Mouse (Mus musculus): Measurements from ENCODE around the gene Bdh1. TPM values are rescaled to one million over a fixed set of nuclear protein-coding genes. Genes with fewer than 3 reads are reported as not detected.

The Bdh1 gene
- polyA plus RNA-seq, 1 experiment from 2014 or later: 71.5 TPM

- Histone ChIP-seq H3K27me3 (no peaks in the 10 kb centered on the region), H3K4me2 (no peak overlapping the region), H3K27ac (replicated peaks) (peak overlapping the region; percentile 16; the same call in 1 of the 2 replicates), H3K36me3 (replicated peaks) (no peaks in the 10 kb centered on the region), H3K9ac (no peak overlapping the region), H3K4me1 (replicated peaks) (no peaks in the 10 kb centered on the region; the same call in 1 of the 2 replicates), H3K4me3 (replicated peaks) (no peak overlapping the region), H3K9me3 (replicated peaks) (no peaks in the 10 kb centered on the region)
- WGBS (ENCODE audit: insufficient replicate concordance): 59% methylated on average over 14 of the region's 14 CpGs
- peak; percentile 83 for ATAC-seq (ENCODE audit: insufficient read depth)
These were observed 9.8 kb upstream of the Bdh1 start for GRCm38 (mm10) chr16:31412321-31412720.

- Histone ChIP-seq H3K9me3 (replicated peaks) (no peaks in the 10 kb centered on the region), H3K36me3 (replicated peaks) (no peaks in the 10 kb centered on the region), H3K4me3 (replicated peaks) (no peak overlapping the region), H3K4me2 (no peak overlapping the region), H3K4me1 (replicated peaks) (no peaks in the 10 kb centered on the region; the same call in 1 of the 2 replicates), H3K27me3 (no peaks in the 10 kb centered on the region), H3K9ac (no peak overlapping the region), H3K27ac (replicated peaks) (no peak overlapping the region)
- 59% methylated on average over 3 of the region's 3 CpGs for WGBS (ENCODE audit: insufficient replicate concordance)
- no peak for ATAC-seq (ENCODE audit: insufficient read depth)
These were observed 8.3 kb upstream of the Bdh1 start for GRCm38 (mm10) chr16:31413777-31414176.

GRCm38 (mm10) chr16:31415885-31416450, 6.1 kb upstream of the Bdh1 start:
- ATAC-seq (ENCODE audit: insufficient read depth): no peak
- Histone ChIP-seq H3K4me3 (replicated peaks) (no peak overlapping the region), H3K9me3 (replicated peaks) (no peaks in the 10 kb centered on the region), H3K4me2 (no peak overlapping the region), H3K9ac (no peak overlapping the region), H3K4me1 (replicated peaks) (peaks cover 4% of the 10 kb centered on the region; the same call in 1 of the 2 replicates), H3K27me3 (no peaks in the 10 kb centered on the region), H3K36me3 (replicated peaks) (no peaks in the 10 kb centered on the region), H3K27ac (replicated peaks) (no peak overlapping the region)
- 53% methylated on average over 9 of the region's 9 CpGs for WGBS (ENCODE audit: insufficient replicate concordance)

- Histone ChIP-seq H3K36me3 (replicated peaks) (no peaks in the 10 kb centered on the region), H3K9ac (no peak overlapping the region)
These were observed 3.4 kb upstream of the Bdh1 start for GRCm38 (mm10) chr16:31418704-31419103.

GRCm38 (mm10) chr16:31419457-31419856, 2.6 kb upstream of the Bdh1 start:
- Histone ChIP-seq H3K4me3 (replicated peaks) (no peak overlapping the region), H3K9ac (no peak overlapping the region), H3K4me1 (replicated peaks) (peaks cover 4% of the 10 kb centered on the region; the same call in 1 of the 2 replicates), H3K9me3 (replicated peaks) (no peaks in the 10 kb centered on the region), H3K27ac (replicated peaks) (no peak overlapping the region), H3K4me2 (no peak overlapping the region), H3K36me3 (replicated peaks) (no peaks in the 10 kb centered on the region), H3K27me3 (no peaks in the 10 kb centered on the region)
- 53% methylated on average over 5 of the region's 5 CpGs for WGBS (ENCODE audit: insufficient replicate concordance)
- ATAC-seq (ENCODE audit: insufficient read depth): peak; percentile 48

More at GRCm38 (mm10) chr16:31418704-31419103, 3.4 kb upstream of the Bdh1 start:
- no peak overlapping the region for H3K4me3 ChIP-seq (replicated peaks)
- H3K27ac ChIP-seq (replicated peaks): no peak overlapping the region
- no peak overlapping the region for H3K4me2 ChIP-seq
- H3K27me3 ChIP-seq: no peaks in the 10 kb centered on the region
- ATAC-seq (ENCODE audit: insufficient read depth): no peak
- WGBS (ENCODE audit: insufficient replicate concordance): 46% methylated on average over 3 of the region's 3 CpGs
- H3K4me1 ChIP-seq (replicated peaks): peaks cover 4% of the 10 kb centered on the region; the same call in 1 of the 2 replicates
- H3K9me3 ChIP-seq (replicated peaks): no peaks in the 10 kb centered on the region

GRCm38 (mm10) chr16:31422722-31423121, 642 bp downstream of the Bdh1 start:
- Histone ChIP-seq H3K9me3 (replicated peaks) (no peaks in the 10 kb centered on the region), H3K4me3 (replicated peaks) (peak overlapping the region; percentile 42), H3K36me3 (replicated peaks) (no peaks in the 10 kb centered on the region), H3K9ac (no peak overlapping the region), H3K27me3 (peaks cover 8% of the 10 kb centered on the region), H3K4me2 (0 out of 2 replicates have a peak overlapping the region, but pooled peaks have one; percentile 10), H3K4me1 (replicated peaks) (peaks cover 28% of the 10 kb centered on the region), H3K27ac (replicated peaks) (0 out of 2 replicates have a peak overlapping the region, but pooled peaks have one; percentile 24)
- 22% methylated on average over 1 of the region's 1 CpGs for WGBS (ENCODE audit: insufficient replicate concordance)
- ATAC-seq (ENCODE audit: insufficient read depth): no peak

- no peak for ATAC-seq (ENCODE audit: insufficient read depth)
- no peak overlapping the region for H3K9ac ChIP-seq
- H3K4me1 ChIP-seq (replicated peaks): peaks cover 34% of the 10 kb centered on the region
- no peaks in the 10 kb centered on the region for H3K36me3 ChIP-seq (replicated peaks)
- H3K4me2 ChIP-seq: peak overlapping the region; percentile 35
- 66% methylated on average over 4 of the region's 4 CpGs for whole genome bisulfite sequencing (ENCODE audit: insufficient replicate concordance)
- no peak overlapping the region for H3K27ac ChIP-seq (replicated peaks)
- no peaks in the 10 kb centered on the region for H3K9me3 ChIP-seq (replicated peaks)
- peaks cover 15% of the 10 kb centered on the region for H3K27me3 ChIP-seq
- H3K4me3 ChIP-seq (replicated peaks): peak overlapping the region; percentile 36; the same call in 1 of the 2 replicates
These were observed 1.3 kb downstream of the Bdh1 start for GRCm38 (mm10) chr16:31423368-31423767.

GRCm38 (mm10) chr16:31424416-31425187, 2.5 kb downstream of the Bdh1 start:
- H3K9ac ChIP-seq: no peak overlapping the region
- peaks cover 27% of the 10 kb centered on the region for H3K27me3 ChIP-seq
- H3K27ac ChIP-seq (replicated peaks): no peak overlapping the region
- WGBS (ENCODE audit: insufficient replicate concordance): 52% methylated on average over 4 of the region's 4 CpGs
- peak overlapping the region; percentile 41 for H3K4me2 ChIP-seq
- ATAC-seq (ENCODE audit: insufficient read depth): no peak
- H3K9me3 ChIP-seq (replicated peaks): no peaks in the 10 kb centered on the region
- no peaks in the 10 kb centered on the region for H3K36me3 ChIP-seq (replicated peaks)
- peaks cover 43% of the 10 kb centered on the region for H3K4me1 ChIP-seq (replicated peaks)
- peak overlapping the region; percentile 32 for H3K4me3 ChIP-seq (replicated peaks)

GRCm38 (mm10) chr16:31425508-31425907, 3.4 kb downstream of the Bdh1 start:
- no peak overlapping the region for H3K27ac ChIP-seq (replicated peaks)
- H3K9ac ChIP-seq: no peak overlapping the region
- H3K9me3 ChIP-seq (replicated peaks): no peaks in the 10 kb centered on the region
- peak overlapping the region; percentile 41 for H3K4me2 ChIP-seq
- H3K27me3 ChIP-seq: peaks cover 31% of the 10 kb centered on the region
- ATAC-seq (ENCODE audit: insufficient read depth): no peak
- H3K4me1 ChIP-seq (replicated peaks): peaks cover 52% of the 10 kb centered on the region
- H3K36me3 ChIP-seq (replicated peaks): no peaks in the 10 kb centered on the region
- 3% methylated on average over 4 of the region's 4 CpGs for WGBS (ENCODE audit: insufficient replicate concordance)
- no peak overlapping the region for H3K4me3 ChIP-seq (replicated peaks)

- 24% methylated on average over 6 of the region's 6 CpGs for WGBS (ENCODE audit: insufficient replicate concordance)
These were observed 4.5 kb downstream of the Bdh1 start for GRCm38 (mm10) chr16:31426496-31427126.

GRCm38 (mm10) chr16:31428335-31428674, 6.2 kb downstream of the Bdh1 start:
- peaks cover 57% of the 10 kb centered on the region for H3K4me1 ChIP-seq (replicated peaks)
- no peak for ATAC-seq (ENCODE audit: insufficient read depth)

More at GRCm38 (mm10) chr16:31426496-31427126, 4.5 kb downstream of the Bdh1 start:
- Histone ChIP-seq H3K9ac (no peak overlapping the region), H3K27ac (replicated peaks) (0 out of 2 replicates have a peak overlapping the region, but pooled peaks have one; percentile 20), H3K9me3 (replicated peaks) (no peaks in the 10 kb centered on the region), H3K4me3 (replicated peaks) (no peak overlapping the region), H3K4me2 (peak overlapping the region; percentile 27; the same call in 1 of the 2 replicates), H3K27me3 (peaks cover 31% of the 10 kb centered on the region), H3K36me3 (replicated peaks) (no peaks in the 10 kb centered on the region), H3K4me1 (replicated peaks) (peaks cover 52% of the 10 kb centered on the region)
- ATAC-seq (ENCODE audit: insufficient read depth): peak; percentile 50

More at GRCm38 (mm10) chr16:31428335-31428674, 6.2 kb downstream of the Bdh1 start:
- peak overlapping the region; percentile 26; the same call in 1 of the 2 replicates for H3K9ac ChIP-seq
- H3K36me3 ChIP-seq (replicated peaks): no peaks in the 10 kb centered on the region
- H3K4me2 ChIP-seq: peak overlapping the region; percentile 96
- H3K27me3 ChIP-seq: peaks cover 31% of the 10 kb centered on the region
- H3K27ac ChIP-seq (replicated peaks): no peak overlapping the region
- peak overlapping the region; percentile 62 for H3K4me3 ChIP-seq (replicated peaks)
- WGBS (ENCODE audit: insufficient replicate concordance): 6% methylated on average over 11 of the region's 11 CpGs
- H3K9me3 ChIP-seq (replicated peaks): no peaks in the 10 kb centered on the region
